Mouse (Mus musculus): ENCODE data around the gene Rad51b.

Rad51b gene

GRCm38 (mm10) chr12:79368818-79369217 is 71.7 kb downstream of the Rad51b start:
- in situ Hi-C loops (cut with MboI; ENCODE audit: unreplicated experiment in 2 of 2) = loop anchor here (10.0 to 25.0 kb wide), 4 partner anchors 76 to 593 kb away; no protein-coding TSS in a partner anchor

GRCm38 (mm10) chr12:79369512-79370165 is 72.6 kb downstream of the Rad51b start:
- in situ Hi-C loops (cut with MboI; ENCODE audit: unreplicated experiment in 2 of 2) = loop anchor here (10.0 to 25.0 kb wide), 5 partner anchors 55 to 593 kb away; no protein-coding TSS in a partner anchor

- in situ Hi-C loops (cut with MboI; ENCODE audit: unreplicated experiment in 2 of 2) = loop anchor here in 1 of 2 experiments (10.0 to 25.0 kb wide), 3 partner anchors 52 to 590 kb away; no protein-coding TSS in a partner anchor
Measured at GRCm38 (mm10) chr12:79372697-79373096, 75.6 kb downstream of the Rad51b start.

DNA sequence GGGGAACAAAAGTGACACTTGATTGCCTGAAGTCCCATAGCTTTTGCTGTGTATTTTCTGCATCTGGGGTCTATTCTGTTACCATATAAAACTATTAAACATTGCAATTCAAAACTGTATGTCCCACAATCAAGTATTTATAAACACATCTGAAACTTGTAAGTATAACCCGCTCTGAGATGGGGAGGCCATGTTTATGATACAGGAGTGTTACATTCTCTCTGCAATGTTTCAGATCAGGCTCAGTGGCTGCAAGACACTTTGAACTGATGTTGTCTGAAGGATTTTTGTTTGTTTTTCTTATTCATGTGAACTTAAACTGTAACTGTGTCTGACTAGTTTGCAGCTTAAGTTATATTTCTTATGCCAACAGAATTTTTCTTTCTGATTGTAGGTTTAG is 80.3 kb downstream of the Rad51b start:
- in situ Hi-C loops (cut with MboI; ENCODE audit: unreplicated experiment in 2 of 2) = loop anchor here in 1 of 2 experiments (10.0 kb wide), 1 partner anchor 47 kb away; no protein-coding TSS in a partner anchor

DNA sequence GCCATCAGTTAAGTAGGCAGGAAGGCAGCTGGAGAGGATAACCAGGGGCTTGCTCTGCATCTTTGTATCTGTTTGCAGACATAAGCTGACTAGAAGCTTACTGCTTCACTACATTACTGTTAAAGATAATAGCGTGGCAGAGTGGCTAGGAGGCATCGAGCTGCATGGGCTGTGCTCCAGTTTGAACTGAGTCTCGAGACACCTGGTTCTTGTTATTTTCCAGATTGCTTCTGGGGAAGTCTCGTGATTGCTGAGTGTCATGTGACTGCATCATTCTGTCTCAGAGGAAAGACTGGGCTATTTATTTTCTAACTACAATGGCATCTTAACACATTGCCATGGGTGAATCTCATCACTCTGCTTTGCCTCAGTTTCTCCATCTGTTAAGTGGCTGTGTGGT is 80.8 kb downstream of the Rad51b start:
- in situ Hi-C loops (cut with MboI; ENCODE audit: unreplicated experiment in 2 of 2) = loop anchor here in 1 of 2 experiments (10.0 kb wide), 1 partner anchor 47 kb away; no protein-coding TSS in a partner anchor

GRCm38 (mm10) chr12:79380190-79380589 is 83.1 kb downstream of the Rad51b start:
- in situ Hi-C loops (cut with MboI; ENCODE audit: unreplicated experiment in 2 of 2) = no loop called here

GRCm38 (mm10) chr12:79381489-79381888 is 84.4 kb downstream of the Rad51b start:
- in situ Hi-C loops (cut with MboI; ENCODE audit: unreplicated experiment in 2 of 2) = no loop called here

DNA sequence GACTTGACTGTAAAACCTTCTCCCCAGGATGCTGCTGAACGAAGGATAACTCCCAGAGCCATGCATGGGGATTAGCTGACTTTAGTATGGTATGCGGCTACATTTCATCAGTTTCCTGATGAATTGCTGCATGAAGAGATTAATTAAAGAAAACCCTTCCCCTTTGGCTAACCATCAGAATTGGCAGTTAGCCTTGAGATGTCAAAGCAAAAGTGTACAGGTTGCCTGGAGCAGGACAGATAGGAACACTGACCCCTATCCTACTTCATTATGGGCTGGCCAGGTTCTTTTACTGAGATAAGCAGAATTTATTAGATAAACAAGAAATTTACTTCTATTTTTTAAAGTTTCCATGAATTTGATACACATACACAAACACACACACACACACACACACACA is 85.3 kb downstream of the Rad51b start:
- in situ Hi-C loops (cut with MboI; ENCODE audit: unreplicated experiment in 2 of 2) = no loop called here

GRCm38 (mm10) chr12:79383583-79383982 is 86.5 kb downstream of the Rad51b start:
- in situ Hi-C loops (cut with MboI; ENCODE audit: unreplicated experiment in 2 of 2) = no loop called here

DNA sequence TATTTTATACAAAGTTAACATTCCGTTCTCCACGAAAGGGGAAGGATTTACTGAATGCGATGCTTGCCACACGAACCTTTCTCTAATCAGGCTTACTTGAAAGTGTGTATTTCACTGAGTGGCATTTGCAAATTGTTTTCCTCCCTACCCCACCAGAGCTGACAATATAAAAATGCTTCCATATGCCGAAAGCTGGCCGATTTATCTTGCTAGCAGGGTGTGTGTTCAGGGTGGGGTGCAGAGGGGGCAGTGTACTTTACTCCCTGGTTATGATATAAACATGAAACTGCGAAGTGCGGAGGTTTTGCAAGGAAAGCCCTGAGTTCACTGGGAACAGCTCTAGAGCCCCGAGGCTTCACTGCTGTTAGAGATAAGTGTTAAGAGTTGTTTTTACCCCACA is 87.7 kb downstream of the Rad51b start:
- in situ Hi-C loops (cut with MboI; ENCODE audit: unreplicated experiment in 2 of 2) = no loop called here

- in situ Hi-C loops (cut with MboI; ENCODE audit: unreplicated experiment in 2 of 2) = no loop called here
Measured at GRCm38 (mm10) chr12:79385199-79385598, 88.1 kb downstream of the Rad51b start.

DNA sequence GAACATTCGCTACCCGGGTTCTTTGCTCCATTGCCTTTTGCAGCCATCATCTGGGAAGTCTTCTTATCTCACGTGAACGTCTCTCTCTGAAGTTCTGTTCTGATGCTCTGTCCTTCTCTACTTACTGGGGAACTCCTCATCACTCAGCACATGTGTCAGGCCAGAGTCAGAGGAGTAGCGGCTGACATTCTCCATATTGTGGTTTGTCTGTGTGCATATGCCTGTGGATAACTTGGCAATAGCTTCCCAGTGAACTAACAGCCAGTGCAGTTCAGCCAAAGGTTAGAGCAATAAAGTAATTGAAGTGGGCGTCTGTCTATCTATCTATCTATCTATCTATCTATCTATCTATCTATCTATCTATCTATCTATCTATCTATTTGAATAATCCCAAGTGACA is 90.8 kb downstream of the Rad51b start:
- in situ Hi-C loops (cut with MboI; ENCODE audit: unreplicated experiment in 2 of 2) = no loop called here

DNA sequence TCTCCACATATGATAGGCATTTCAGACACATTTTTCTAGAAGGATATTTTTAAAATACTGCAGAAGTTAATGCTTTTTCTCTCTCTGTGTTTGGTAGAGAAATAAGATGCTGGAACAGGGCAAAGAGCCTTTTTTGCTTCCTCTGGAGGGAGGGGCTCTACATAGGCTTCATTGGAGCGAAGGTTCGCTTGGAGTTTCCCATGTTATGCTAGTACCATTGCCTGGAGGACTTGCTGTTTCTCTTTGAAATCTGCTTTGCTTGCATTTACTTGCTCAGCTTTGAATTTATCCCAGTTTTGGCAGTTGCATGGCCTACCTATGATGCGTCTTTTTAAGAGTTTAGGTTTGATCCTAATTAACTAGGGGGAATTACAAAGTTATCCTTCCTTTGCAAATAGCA is 92.2 kb downstream of the Rad51b start:
- in situ Hi-C loops (cut with MboI; ENCODE audit: unreplicated experiment in 2 of 2) = no loop called here

DNA sequence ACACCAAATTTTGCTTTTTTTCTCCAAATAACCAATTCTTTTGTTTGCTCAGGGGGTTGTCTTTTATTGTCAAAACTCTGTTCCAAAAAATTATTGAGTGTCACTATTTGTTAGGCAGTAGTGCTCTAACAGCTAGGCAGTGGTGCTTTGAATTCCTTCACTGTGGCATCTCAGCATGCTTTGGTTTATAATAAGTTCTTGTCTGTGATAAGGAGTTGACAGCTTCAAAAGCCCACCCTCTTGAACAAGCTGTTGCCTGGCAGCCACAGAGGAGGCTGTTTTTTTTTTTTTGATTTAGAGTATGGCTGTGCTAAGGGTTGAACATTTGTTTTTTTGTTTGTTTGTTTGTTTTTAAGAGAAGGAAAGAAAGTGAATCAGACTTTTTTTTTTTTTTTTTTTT is 92.9 kb downstream of the Rad51b start:
- in situ Hi-C loops (cut with MboI; ENCODE audit: unreplicated experiment in 2 of 2) = no loop called here

DNA sequence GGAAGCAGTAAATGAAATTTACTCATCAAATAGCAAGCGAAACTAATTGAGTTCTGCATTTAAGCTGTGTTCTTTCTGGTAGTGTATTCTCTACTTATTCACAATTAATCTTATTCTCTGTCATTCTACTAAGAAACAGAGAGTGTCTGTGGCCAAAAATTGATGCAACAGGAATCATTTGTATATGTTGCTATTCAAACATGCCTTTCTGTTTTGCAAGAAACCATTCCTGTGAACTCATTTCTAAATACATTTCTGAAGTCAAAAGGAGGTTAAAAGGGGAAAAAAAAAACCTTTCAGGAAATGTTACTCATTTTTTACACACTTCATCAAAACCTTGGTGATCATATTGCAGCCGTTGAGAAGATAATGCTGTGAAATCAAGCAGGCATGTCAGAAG is 96.6 kb downstream of the Rad51b start:
- in situ Hi-C loops (cut with MboI; ENCODE audit: unreplicated experiment in 2 of 2) = no loop called here

GRCm38 (mm10) chr12:79403992-79404391 is 106.9 kb downstream of the Rad51b start:
- in situ Hi-C loops (cut with MboI; ENCODE audit: unreplicated experiment in 2 of 2) = no loop called here

DNA sequence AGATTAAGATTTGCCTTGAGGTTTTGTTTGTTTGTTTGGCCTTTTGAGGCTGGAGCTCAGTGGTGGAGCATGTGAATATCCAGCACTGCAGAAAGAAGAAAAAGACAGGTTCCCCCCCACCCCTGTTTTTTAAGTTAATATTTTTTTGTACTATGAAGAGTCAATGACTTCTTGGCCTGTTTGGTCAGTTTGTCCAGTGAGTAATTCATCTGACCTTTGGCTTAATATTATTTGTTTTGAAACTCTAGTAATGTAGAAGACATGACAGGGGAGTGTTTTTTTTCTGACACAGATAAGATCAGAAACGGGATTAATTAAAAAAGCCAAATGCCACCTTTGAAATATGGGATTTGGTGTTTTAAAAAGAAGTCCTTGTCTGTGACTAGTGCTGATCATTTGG is 107.4 kb downstream of the Rad51b start:
- in situ Hi-C loops (cut with MboI; ENCODE audit: unreplicated experiment in 2 of 2) = no loop called here

GRCm38 (mm10) chr12:79408677-79409076 is 111.6 kb downstream of the Rad51b start:
- in situ Hi-C loops (cut with MboI; ENCODE audit: unreplicated experiment in 2 of 2) = no loop called here

DNA sequence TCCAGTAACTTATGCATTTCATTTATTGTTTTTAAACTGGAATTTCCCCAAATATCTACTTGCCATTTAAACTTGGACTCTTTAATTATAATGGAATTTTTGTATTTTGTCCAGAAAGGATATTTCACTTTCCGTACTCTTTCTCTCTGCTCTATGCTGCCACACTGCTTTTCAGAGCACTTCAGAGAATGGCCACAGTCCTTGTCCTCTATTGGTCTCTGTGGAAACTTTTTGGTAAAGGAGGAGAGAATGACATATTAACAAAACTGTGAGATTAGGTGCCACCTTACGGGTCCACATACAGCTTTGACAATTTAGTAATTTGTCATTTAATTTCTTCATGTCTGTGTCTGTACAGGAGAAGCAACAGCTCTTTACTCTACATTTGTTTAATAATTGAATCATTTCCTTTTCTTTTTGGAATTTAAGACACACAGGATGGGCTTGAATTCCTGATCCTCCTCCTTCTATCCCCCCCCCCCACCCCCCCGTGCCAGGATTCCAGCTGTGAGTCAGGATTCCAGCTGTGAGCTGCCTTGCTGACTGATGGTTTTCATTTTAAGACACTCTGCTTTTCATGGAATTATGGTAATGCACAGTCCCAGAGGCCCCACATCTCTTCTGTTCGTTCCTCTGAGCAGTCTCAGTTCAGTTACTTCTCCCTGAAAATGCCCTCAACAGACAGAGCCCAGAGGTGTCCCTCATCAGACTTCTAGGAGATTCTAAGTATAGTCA is 112.2 kb downstream of the Rad51b start:
- in situ Hi-C loops (cut with MboI; ENCODE audit: unreplicated experiment in 2 of 2) = no loop called here

DNA sequence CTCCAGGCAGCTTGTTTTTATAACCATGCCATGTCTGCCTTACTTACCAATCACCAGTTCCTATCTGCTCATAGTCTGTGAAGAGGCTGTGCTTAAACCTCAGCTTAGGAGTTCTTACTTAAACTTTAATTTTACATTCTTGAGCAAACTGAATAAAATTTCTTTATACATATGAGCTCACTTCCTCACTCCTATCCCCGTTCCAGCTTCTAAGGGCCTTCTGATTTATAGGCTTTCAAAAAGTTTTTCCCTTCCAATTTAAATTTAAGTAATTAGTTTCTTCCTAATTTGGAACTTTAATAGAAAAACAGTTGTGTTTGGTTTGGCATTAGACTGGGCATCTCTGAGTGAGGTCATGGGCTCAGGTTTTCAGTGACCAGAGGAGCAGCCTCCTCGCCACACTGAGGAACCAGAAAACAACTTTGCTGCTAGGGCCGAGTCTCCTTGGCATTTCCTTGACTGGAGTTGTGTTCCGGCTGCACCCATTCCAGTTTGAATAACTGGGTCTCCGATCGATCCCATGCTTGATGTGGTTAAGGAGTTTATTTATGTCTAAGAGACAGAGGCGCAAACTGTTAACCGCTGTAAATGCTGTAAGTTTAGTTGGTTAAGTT is 115.9 kb downstream of the Rad51b start:
- in situ Hi-C loops (cut with MboI; ENCODE audit: unreplicated experiment in 2 of 2) = no loop called here

- in situ Hi-C loops (cut with MboI; ENCODE audit: unreplicated experiment in 2 of 2) = no loop called here
Measured at GRCm38 (mm10) chr12:79417360-79417759, 120.3 kb downstream of the Rad51b start.

All from v-Abl transformed pro-B cells (cell line).